Mouse (Mus musculus) spleen, postnatal 36 days (tissue): ENCODE data around the gene Nes.

Source experiments
- DNase-seq, 2 experiments: peaks; one replicate each; pipeline ENCODE4 v3.0.0; 2022; ENCODE audit warnings: low spot score in 2 of 2, mixed read lengths in 1 of 2

The Nes gene

DNA sequence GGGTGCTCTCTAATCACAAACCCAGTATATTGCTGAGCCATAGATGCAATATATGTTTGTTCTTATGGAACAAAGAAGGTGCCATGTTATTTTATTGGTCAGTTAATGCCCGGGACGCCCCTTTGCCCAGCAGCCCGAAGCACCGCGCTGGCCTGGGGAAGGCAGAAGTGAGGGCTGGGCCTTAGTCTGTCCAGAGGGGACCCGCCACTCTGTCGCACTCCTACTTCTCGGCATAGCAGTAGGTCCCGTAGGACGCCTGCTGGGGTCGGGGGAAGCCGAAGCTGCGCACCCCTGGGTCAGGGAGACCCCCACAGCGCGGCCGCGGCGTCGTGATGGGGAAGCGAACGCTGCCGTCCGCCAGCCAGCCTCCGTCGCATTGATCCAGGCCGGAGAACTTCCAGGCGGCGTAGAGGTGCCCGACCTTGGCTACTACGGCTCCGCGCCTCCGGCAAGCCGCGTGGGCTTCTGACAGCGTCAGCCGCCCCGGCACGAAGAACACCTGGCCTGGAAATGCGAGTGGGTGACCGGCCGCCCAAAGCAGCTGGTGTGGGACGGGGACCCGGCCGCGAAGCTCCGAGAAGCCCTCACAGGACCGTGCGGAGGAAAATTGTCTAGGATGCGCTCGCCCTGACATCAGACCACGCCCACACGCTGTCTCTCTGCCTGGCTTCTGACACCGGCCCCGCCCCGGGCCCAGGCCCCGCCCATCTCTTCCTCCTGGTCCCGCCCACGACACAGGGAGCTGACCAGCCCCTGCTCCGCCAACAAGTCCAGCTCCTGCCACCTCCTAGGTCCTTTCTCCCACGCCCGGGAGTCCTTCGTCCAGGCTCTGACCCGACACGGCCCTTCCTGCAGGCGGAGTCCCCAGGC is 51.7 kb downstream of the Nes start:
- peak; percentile 78 to 79 for DNase-seq

DNA sequence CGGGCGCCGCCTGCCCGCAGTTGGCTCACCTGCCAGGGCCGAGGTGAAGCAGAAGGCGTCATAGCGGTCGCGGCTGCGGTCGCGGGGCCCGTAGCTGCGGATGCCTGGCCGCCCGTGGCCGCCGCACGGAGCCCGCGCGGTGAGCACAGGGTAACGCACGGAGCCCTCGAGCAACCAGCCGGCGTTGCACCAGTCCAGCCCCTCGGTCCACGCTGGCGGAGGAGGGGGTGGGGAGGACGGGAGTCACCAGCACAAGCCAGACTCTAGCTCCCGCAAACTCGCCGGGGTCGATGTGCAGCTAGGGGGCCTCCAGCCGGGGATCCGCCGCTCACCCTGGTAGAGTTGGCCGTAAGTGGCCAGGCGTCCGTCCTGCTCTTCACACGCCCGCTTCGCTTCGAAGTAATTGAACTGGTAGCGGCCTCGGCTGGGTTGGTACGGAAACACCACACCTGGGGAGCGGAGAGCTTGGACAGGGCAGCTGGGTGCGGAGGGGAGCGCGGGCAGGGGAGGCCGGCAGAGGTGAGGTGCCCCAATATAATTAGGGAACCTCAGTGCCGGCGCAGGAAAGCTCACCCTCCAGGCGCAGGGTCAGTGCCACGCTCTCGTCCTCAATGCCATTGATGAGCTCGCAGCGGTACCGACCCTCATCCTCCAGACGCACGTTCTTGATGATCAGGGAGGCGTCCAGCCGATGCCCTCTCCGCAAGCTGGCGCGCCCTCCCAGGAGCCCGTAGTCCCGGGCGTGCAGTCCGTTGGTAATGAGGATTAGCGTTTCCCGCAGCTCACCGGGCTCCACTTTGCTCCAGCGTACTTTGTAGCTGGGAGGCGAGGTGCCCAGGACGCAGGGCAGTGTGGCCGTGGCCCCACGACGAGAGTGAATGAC is 52.6 kb downstream of the Nes start:
- no peak for DNase-seq

- DNase-seq = no peak
Measured at GRCm38 (mm10) chr3:88026823-88027222, 55.9 kb downstream of the Nes start.

DNA sequence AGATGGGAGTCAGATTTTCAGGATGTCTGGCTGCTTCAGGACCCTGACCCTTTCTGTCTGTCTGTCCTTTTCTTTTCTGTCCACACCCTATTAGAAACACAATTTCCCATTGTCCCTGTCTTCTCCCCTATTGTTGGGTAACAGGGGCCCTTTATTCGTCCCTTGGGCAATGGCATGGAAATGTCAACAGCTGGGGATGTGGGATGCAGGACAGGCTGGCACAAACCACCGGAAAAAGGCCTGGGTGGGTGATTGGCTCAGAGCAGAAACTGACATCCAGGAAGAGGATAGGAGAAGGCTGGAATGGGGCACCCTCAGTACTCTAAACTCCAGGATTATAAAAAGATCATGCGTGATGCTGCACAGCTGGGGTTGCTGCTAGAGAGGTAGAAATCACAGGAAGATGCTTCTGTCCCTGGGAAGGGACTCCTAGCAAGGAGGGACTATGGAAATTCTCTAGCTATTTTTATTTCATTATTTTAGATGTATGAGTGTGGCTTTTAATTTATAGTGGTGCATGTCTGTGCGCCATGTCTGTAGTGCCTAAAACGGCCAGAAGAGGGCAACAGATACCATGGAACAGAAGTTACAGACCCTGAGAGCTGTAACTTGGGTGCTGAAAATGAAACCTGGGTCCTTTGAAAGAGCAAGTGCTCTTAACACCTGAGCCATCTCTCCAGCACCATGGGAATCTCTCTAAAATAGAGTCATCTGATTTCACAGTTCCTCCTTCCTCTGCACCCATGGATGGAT is 56.7 kb downstream of the Nes start, which contains the start of gene Hapln2:
Gene Hapln2, minus strand, starts transcription at position 150 of the 753 bp plus-strand sequence.
- no peak for DNase-seq
